Mouse (Mus musculus) liver, postnatal 0 days (tissue): Measurements from ENCODE around the gene Fbxw7.

ENCODE experiments used
- CTCF ChIP-seq: sonication (generic); IDR thresholded peaks from 2 replicates; pipeline ENCODE4 v1.5.1; 2016; ENCODE audit warnings: antibody characterized with exemption, low read depth
- EP300 ChIP-seq: IDR thresholded peaks from 2 replicates; pipeline ENCODE4 v1.6.1; 2016; ENCODE audit warnings: antibody characterized with exemption, low read depth, mild to moderate bottlenecking

DNA sequence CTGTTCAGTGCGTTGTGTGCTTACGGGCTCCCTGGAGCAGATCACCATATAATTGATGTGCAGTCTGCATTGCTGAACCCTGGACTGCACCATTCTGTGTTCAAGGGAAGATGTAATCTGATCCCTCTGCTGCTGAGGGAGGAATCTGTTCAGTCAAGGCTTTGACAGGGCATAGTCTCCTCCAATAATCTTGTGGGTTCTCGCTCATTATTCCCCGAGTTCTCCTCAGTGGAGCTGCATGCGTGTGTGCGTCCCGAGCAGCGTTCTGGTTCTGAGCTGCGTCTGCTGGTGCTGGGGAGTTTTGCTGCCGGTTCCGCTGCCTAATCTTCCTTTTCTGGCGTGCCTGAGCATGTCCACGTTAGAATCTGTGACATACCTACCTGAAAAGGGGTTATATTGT lies 137.1 kb downstream of the Fbxw7 start:
- TF ChIP-seq CTCF (no peak), EP300 (no peak)
